In genomic region chr17:17567071-17567470, GRCm38 (mm10) we compare ENCODE assay signal across 8 mouse cellular contexts. TPM values are rescaled to one million over a fixed set of nuclear protein-coding genes. Genes with fewer than 3 reads are reported as not detected.
DNase-seq lines count a peak whose midpoint lies in the region; TF ChIP-seq lines count a peak whose summit lies in the region.
"Had no signal": no experiment of that assay in that cellular context is flagged by ENCODE, and none has a peak within 500 bp of the region (broad histone marks: within the 10 kb centered on the region; RNA-seq: fewer than 3 reads in every experiment).

No protein-coding gene starts in this region.

- peak; percentile 19 to 40 for DNase-seq in layer of hippocampus, adult 2 months (ENCODE audit: low spot score in 2 of 2)
- DNase-seq in layer of hippocampus, adult 9-11 months: no peak
- DNase-seq in R1 (ENCODE audit: low read depth, low spot score): peak; percentile 56
- peak; percentile 67 for DNase-seq in forelimb bud, embryonic 11.5 days (ENCODE audit: low read depth, low spot score)
- peak; percentile 32 for DNase-seq in retina, postnatal 7 days (ENCODE audit: low read depth, low spot score)
- no peak for DNase-seq in spleen, postnatal 10 days (ENCODE audit: low spot score in 2 of 2)

- H3K27ac ChIP-seq in layer of hippocampus, adult 2 months: no peak overlapping the region
- H3K27ac ChIP-seq: lung, embryonic 15.5 days had no signal

- no peaks in the 10 kb centered on the region for H3K4me1 ChIP-seq in E14TG2a.4 (replicated peaks; ENCODE audit: low read depth, low read length)
- H3K4me1 ChIP-seq: lung, embryonic 15.5 days had no signal

- H3K9me3 ChIP-seq in E14TG2a.4 (ENCODE audit: low read length): no peaks in the 10 kb centered on the region
- H3K9me3 ChIP-seq: lung, embryonic 15.5 days had no signal

- no peaks in the 10 kb centered on the region for H3K27me3 ChIP-seq in E14TG2a.4 (ENCODE audit: insufficient read depth, low read length)
- H3K27me3 ChIP-seq: lung, embryonic 15.5 days had no signal

- H3K4me3 ChIP-seq in layer of hippocampus, adult 2 months: no peak overlapping the region
- H3K4me3 ChIP-seq in E14TG2a.4 (replicated peaks; ENCODE audit: low read length): no peak overlapping the region
- H3K4me3 ChIP-seq: lung, embryonic 15.5 days had no signal

- H3K36me3 ChIP-seq in E14TG2a.4 (ENCODE audit: insufficient read depth, low read length): peaks cover 69% of the 10 kb centered on the region

- peak; percentile 85 for TF ChIP-seq CTCF in layer of hippocampus, adult 2 months (conservative IDR thresholded peaks at IDR 0.05)
- peak; percentile 34 for TF ChIP-seq CTCF in E14TG2a.4 (conservative IDR thresholded peaks at IDR 0.05; ENCODE audit: low read length)

RNA-seq across cellular contexts. Expression of gene Lnpep, which starts 57.8 kb away (rescaled TPM):
- 100 to 1,000 TPM; 101 to 105 TPM for total RNA-seq in layer of hippocampus, adult 2 months (2021)

Comparison
In these comparisons a context has a peak if more than half of its experiments do, and no peak if none do; other contexts are left out.
1. DNase-seq: peak in layer of hippocampus, adult 2 months (2 of 2), R1 (single experiment), forelimb bud, embryonic 11.5 days (single experiment) and retina, postnatal 7 days (single experiment); none in layer of hippocampus, adult 9-11 months (single experiment) and spleen, postnatal 10 days (0 of 2).